Mouse (Mus musculus): ENCODE results near the gene Gpr4. TPM values are rescaled to one million over a fixed set of nuclear protein-coding genes. Genes with fewer than 3 reads are reported as not detected.

The Gpr4 gene
- total and polyA plus RNA-seq, 3 experiments: 0.04 to 0.31 TPM; not detected in 1

DNA sequence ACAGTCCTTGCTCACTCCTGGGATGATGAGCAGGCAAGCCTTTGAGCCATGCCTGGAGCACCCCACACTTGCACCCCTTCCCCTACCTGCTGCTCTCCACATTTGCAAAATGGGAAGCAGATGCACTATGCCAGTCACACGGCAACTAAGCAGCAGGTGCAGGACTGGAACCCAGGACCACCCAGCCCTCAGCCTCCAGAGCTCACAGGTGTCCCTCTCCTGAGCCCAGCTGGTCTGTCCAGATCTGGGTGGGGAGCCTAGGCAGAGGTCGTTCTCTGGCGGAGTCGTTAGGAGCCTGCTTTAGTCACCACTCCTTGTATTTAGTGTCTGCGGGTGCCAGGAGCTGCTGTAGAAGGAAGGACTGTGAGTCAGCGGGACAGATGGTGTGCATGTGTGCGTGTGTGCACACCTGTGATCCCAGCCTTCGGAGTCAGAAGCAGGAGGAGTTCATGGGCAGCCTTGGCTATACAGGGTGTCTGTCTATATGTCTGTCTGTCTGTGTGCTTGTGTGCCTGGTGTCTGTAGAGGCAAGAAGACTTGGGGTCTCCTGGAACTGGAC is 28.6 kb downstream of the Gpr4 start:
- H3K4me1 ChIP-seq (ENCODE audit: control insufficient read depth in 1 of 2, insufficient read depth in 2 of 2): peaks cover 8 to 37% of the 10 kb centered on the region in 2 experiments
- in situ Hi-C loops (cut with MboI; ENCODE audit: low pct_ligation_motif_present, low pct_unique_long_range_greater_than_20kb, low sequenced_read_pairs) (no loop called here), dilution Hi-C loops (cut with MboI; ENCODE audit: extremely low pct_ligation_motif_present, extremely low pct_unique_long_range_greater_than_20kb, low sequenced_read_pairs) (no loop called here)
- H3K9ac ChIP-seq (ENCODE audit: insufficient read depth, low read depth): no peak overlapping the region
- no peak for TF ChIP-seq NELFE (IDR thresholded peaks at IDR 0.05; ENCODE audit: low read depth, low read length)
- TF ChIP-seq RAD21 (IDR thresholded peaks at IDR 0.05; ENCODE audit: low read depth, low read length): no peak
- TF ChIP-seq ETS1 (conservative IDR thresholded peaks at IDR 0.05; ENCODE audit: low read depth, low read length): no peak
- no peak for TF ChIP-seq ZNF384 (IDR thresholded peaks at IDR 0.05; ENCODE audit: low read depth, low read length)
- no peak for TF ChIP-seq TBP (conservative IDR thresholded peaks at IDR 0.05; ENCODE audit: low read depth, low read length)
- TF ChIP-seq ZKSCAN1 (IDR thresholded peaks at IDR 0.05; ENCODE audit: borderline replicate concordance, low read depth, low read length): no peak
- no peak for TF ChIP-seq PAX5 (IDR thresholded peaks at IDR 0.05; ENCODE audit: low read length)
- TF ChIP-seq POLR2AphosphoS2 (IDR thresholded peaks at IDR 0.05; ENCODE audit: low read depth, low read length): no peak
- no peak for TF ChIP-seq IRF4 (IDR thresholded peaks at IDR 0.05; ENCODE audit: low read depth, low read length)
- no peak for TF ChIP-seq ZMIZ1 (IDR thresholded peaks at IDR 0.05; ENCODE audit: low read depth, low read length)
- DNase-seq (ENCODE audit: extremely low read depth): no peak
- no peak overlapping the region for H3K4me3 ChIP-seq (replicated peaks in 1 of 3; ENCODE audit: low read depth in 2 of 3, low read length in 2 of 3, poor library complexity in 1 of 3)
- no peaks in the 10 kb centered on the region for H3K9me3 ChIP-seq (replicated peaks; ENCODE audit: low read length)
- H3K27ac ChIP-seq (ENCODE audit: insufficient read depth, low read depth): no peak overlapping the region
- no peaks in the 10 kb centered on the region for H3K27me3 ChIP-seq (replicated peaks)
- no peaks in the 10 kb centered on the region; the same call in none of the 2 replicates for H3K79me2 ChIP-seq (replicated peaks; ENCODE audit: control insufficient read depth, extremely low read depth, insufficient read depth, poor library complexity, severe bottlenecking)
- H3K36me3 ChIP-seq (replicated peaks in 1 of 2; ENCODE audit: control insufficient read depth in 1 of 2, insufficient read depth in 1 of 2, low read length in 1 of 2): peaks cover 13 to 43% of the 10 kb centered on the region in 2 experiments
- no peak overlapping the region for H3K4me2 ChIP-seq (ENCODE audit: insufficient read depth, low read depth, poor library complexity, severe bottlenecking)

DNA sequence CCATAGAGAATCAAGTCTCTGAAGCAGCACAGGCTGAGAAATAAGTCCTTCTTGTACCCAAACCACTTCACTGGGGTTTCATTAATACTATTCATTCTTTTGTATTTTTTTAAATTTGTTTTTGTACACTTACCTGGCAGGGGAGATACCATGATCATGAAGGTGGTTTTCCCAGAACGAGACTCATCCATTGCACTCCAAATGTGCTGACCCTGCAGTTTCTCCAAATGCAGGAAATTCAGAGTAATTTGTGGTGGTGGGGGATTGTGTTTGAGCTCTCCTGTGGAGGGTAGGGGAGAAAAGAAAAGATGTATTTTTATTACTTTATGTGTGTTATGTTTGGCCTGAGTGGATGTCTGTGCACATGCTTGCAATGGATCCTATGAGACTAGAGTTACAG is 29.7 kb downstream of the Gpr4 start:
- H3K36me3 ChIP-seq (replicated peaks in 1 of 2; ENCODE audit: control insufficient read depth in 1 of 2, insufficient read depth in 1 of 2, low read length in 1 of 2): peaks cover 13 to 46% of the 10 kb centered on the region in 2 experiments
- dilution Hi-C loops (cut with MboI; ENCODE audit: extremely low pct_ligation_motif_present, extremely low pct_unique_long_range_greater_than_20kb, low sequenced_read_pairs): no loop called here
- in situ Hi-C loops (cut with MboI; ENCODE audit: low pct_ligation_motif_present, low pct_unique_long_range_greater_than_20kb, low sequenced_read_pairs): no loop called here

GRCm38 (mm10) chr7:19243858-19244257 is 31.5 kb downstream of the Gpr4 start:
- Histone ChIP-seq H3K9me3 (replicated peaks; ENCODE audit: low read length) (no peaks in the 10 kb centered on the region), H3K79me2 (replicated peaks; ENCODE audit: control insufficient read depth, extremely low read depth, insufficient read depth, poor library complexity, severe bottlenecking) (no peaks in the 10 kb centered on the region; the same call in 1 of the 2 replicates), H3K9ac (ENCODE audit: insufficient read depth, low read depth) (no peak overlapping the region), H3K4me3 (replicated peaks in 1 of 3; ENCODE audit: low read depth in 2 of 3, low read length in 2 of 3, poor library complexity in 1 of 3) (no peak overlapping the region), H3K27ac (ENCODE audit: insufficient read depth, low read depth) (no peak overlapping the region), H3K4me1 (ENCODE audit: control insufficient read depth in 1 of 2, insufficient read depth in 2 of 2) (peaks cover 14 to 41% of the 10 kb centered on the region in 2 experiments), H3K36me3 (replicated peaks in 1 of 2; ENCODE audit: control insufficient read depth in 1 of 2, insufficient read depth in 1 of 2, low read length in 1 of 2) (peaks cover 13 to 53% of the 10 kb centered on the region in 2 experiments), H3K27me3 (replicated peaks) (no peaks in the 10 kb centered on the region), H3K4me2 (ENCODE audit: insufficient read depth, low read depth, poor library complexity, severe bottlenecking) (no peak overlapping the region)
- dilution Hi-C loops (cut with MboI; ENCODE audit: extremely low pct_ligation_motif_present, extremely low pct_unique_long_range_greater_than_20kb, low sequenced_read_pairs): no loop called here
- in situ Hi-C loops (cut with MboI; ENCODE audit: low pct_ligation_motif_present, low pct_unique_long_range_greater_than_20kb, low sequenced_read_pairs): no loop called here
- DNase-seq (ENCODE audit: extremely low read depth): no peak
- no peak for TF ChIP-seq EP300 (IDR thresholded peaks at IDR 0.05; ENCODE audit: low read length)
- TF ChIP-seq UBTF (IDR thresholded peaks at IDR 0.05; ENCODE audit: low read depth, low read length): no peak
- no peak for TF ChIP-seq MXI1 (IDR thresholded peaks at IDR 0.05; ENCODE audit: low read depth, low read length)
- TF ChIP-seq CHD1 (IDR thresholded peaks at IDR 0.05; ENCODE audit: low read depth, low read length): no peak
- no peak for TF ChIP-seq TBP (conservative IDR thresholded peaks at IDR 0.05; ENCODE audit: low read depth, low read length)
- TF ChIP-seq JUND (conservative IDR thresholded peaks at IDR 0.05; ENCODE audit: low read depth, low read length): no peak
- TF ChIP-seq E2F4 (IDR thresholded peaks at IDR 0.05; ENCODE audit: insufficient replicate concordance, low read depth, low read length): no peak
- TF ChIP-seq RAD21 (IDR thresholded peaks at IDR 0.05; ENCODE audit: low read depth, low read length): no peak
- TF ChIP-seq PAX5 (IDR thresholded peaks at IDR 0.05; ENCODE audit: low read length): no peak
- no peak for TF ChIP-seq MAFK (IDR thresholded peaks at IDR 0.05; ENCODE audit: insufficient replicate concordance, low read length)
- no peak for TF ChIP-seq ZKSCAN1 (IDR thresholded peaks at IDR 0.05; ENCODE audit: borderline replicate concordance, low read depth, low read length)
- no peak for TF ChIP-seq GABPA (IDR thresholded peaks at IDR 0.05; ENCODE audit: insufficient replicate concordance, low read depth, low read length)
- TF ChIP-seq ETS1 (conservative IDR thresholded peaks at IDR 0.05; ENCODE audit: low read depth, low read length): no peak
- no peak for TF ChIP-seq ZC3H11A (IDR thresholded peaks at IDR 0.05; ENCODE audit: low read depth, low read length)
- TF ChIP-seq NELFE (IDR thresholded peaks at IDR 0.05; ENCODE audit: low read depth, low read length): no peak
- no peak for TF ChIP-seq JUN (IDR thresholded peaks at IDR 0.05; ENCODE audit: insufficient read depth, low read depth, low read length)
- no peak for TF ChIP-seq USF2 (conservative IDR thresholded peaks at IDR 0.05; ENCODE audit: low read depth, low read length)

More for the DNA sequence above, 29.7 kb downstream of the Gpr4 start:
- H3K79me2 ChIP-seq (replicated peaks; ENCODE audit: control insufficient read depth, extremely low read depth, insufficient read depth, poor library complexity, severe bottlenecking): no peaks in the 10 kb centered on the region; the same call in none of the 2 replicates
- H3K9me3 ChIP-seq (replicated peaks; ENCODE audit: low read length): no peaks in the 10 kb centered on the region
- TF ChIP-seq MAFK (IDR thresholded peaks at IDR 0.05; ENCODE audit: insufficient replicate concordance, low read length) (peak; percentile 68; the same call in 1 of the 2 replicates), ELF1 (IDR thresholded peaks at IDR 0.05; ENCODE audit: low read depth, low read length) (no peak)
- no peaks in the 10 kb centered on the region for H3K27me3 ChIP-seq (replicated peaks)
- no peak overlapping the region for H3K4me3 ChIP-seq (replicated peaks in 1 of 3; ENCODE audit: low read depth in 2 of 3, low read length in 2 of 3, poor library complexity in 1 of 3)
- H3K4me2 ChIP-seq (ENCODE audit: insufficient read depth, low read depth, poor library complexity, severe bottlenecking): no peak overlapping the region
- no peak overlapping the region for H3K9ac ChIP-seq (ENCODE audit: insufficient read depth, low read depth)
- no peak for DNase-seq (ENCODE audit: extremely low read depth)
- no peak overlapping the region for H3K27ac ChIP-seq (ENCODE audit: insufficient read depth, low read depth)
- H3K4me1 ChIP-seq (ENCODE audit: control insufficient read depth in 1 of 2, insufficient read depth in 2 of 2): peaks cover 8 to 41% of the 10 kb centered on the region in 2 experiments

Data from CH12.LX (cell line).